Mouse (Mus musculus) spleen, adult 18-20 months (tissue): ENCODE measurements around the gene Pm20d2.

Experiments used
- DNase-seq, 2 experiments: peaks; one replicate each; pipeline ENCODE4 v3.0.0; 2022; ENCODE audit warnings: mixed read lengths in 2 of 2

The Pm20d2 gene

DNA sequence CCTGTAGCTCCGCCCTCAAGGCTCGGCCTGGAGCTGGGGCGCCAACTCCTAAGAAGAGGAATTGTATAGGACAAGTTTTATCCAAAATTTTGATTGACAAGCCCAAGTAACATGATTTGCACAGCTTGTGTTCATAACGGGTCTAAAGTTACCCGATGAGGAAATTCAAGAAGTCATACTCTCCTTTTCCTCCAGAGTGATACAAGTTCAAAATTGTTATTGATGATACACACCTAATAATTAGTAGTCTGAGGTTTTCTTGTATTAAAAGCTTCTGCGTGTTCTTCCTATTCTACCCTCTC, at the start of gene Pm20d2:
TSS of gene Pm20d2 (minus strand) at position 3 of the 302 bp plus-strand sequence.
- no peak for DNase-seq

DNA sequence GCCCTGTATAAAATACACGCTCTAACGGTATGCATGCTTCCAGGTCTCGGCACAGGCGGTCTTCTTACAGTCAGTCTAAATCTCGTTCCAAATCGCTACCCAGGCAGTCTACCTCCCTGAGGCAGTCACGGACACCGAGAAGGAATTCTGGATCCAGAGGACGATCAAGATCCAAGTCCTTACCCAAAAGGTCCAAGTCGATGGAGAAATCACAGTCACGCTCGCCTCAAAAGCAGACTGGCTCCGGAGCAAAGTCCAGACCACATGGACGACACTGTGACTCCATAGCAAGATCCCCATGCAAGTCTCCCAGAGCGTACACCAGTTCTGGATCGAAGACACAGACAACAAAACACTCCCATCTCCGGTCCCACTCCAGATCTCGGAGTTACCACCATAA, 41.3 kb upstream of the Pm20d2 start:
- no peak for DNase-seq

DNA sequence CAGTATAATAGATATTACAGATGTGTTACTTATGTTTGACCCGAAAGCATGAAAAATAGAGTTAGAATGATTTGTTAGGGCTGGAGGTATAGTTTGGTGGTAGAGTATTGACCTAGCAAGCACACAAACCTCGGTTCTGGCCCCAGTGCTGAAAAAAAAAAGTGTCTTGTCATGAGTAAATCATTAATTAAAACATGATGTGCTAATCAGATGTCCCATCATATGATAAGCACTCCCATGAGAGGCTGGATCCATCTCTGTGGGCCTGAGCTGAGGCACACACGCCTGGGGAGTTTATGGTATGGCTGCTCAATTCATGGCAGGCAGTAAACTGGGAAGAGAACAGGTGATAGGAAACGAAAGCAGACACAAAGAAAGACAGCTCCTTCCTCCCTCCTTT, 40.1 kb upstream of the Pm20d2 start:
- DNase-seq: no peak

DNA sequence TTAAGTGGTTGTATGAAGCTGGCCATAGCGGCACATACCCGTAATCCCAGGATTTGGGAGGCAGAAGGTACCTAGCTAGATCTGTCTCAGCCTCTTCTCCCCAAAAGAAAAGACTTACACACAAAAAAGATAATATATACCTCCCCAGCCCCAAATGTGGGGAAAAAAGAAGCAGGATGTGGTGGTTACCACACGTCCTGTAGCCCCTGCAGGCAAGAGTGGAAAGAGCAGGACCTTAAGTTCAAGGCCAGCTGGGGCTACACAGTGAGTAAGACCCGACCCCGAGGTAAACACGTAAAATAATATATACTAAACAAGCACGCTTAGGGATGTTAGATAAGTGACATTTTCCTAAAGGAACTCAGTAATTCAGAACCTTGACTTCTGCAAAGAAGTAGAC, 37.6 kb upstream of the Pm20d2 start:
- DNase-seq: no peak

DNA sequence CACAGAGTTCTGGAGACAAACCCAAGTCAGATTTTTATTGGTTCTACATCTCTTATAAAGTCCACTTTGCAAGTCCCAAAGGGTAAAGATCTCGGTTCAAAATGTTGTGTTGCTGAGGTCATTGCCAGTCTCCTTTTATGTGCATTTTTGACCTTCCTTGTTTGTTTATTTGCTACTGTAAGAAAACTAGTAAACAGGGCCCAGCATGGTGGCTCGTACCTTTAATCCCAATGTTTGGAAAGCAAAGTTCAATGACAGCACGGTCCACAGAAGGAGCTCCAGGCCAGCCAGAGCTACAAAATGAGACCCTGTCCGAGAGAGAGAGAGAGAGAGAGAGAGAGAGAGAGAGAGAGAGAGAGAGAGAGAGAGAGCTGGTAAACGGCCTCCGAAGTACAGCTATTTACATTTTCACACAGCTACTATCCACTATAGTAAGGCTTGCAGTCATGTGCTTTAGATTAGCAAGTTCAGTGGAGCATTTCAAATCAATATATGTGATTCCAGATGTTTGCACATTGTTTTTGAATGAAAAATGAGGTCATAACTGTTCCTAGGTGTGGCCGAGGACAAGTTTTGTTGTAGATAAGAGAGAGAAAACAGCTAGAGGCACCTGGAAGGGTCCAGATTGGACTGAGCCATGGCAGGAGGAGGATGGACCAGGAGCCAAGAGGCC, 34.6 kb upstream of the Pm20d2 start:
- no peak for DNase-seq

DNA sequence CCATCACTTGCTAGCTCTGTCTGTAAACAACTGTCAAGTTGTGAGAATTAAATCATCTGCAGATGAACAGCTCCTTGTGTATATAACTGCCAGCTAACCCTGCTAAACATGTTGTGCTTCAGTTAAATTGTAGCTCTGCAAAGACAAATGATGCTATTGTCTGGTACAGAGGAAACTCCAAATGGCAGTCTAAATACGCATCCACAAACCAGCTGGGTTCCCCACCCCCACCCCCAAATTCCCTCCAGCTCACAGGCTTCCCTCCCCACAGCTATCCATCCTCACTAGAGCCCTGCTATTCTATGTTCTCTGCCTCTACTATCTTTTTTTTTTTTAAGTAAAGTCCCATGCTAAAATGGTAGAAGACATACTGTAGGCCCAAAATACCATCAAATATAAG, 32.3 kb upstream of the Pm20d2 start:
- DNase-seq: no peak

DNA sequence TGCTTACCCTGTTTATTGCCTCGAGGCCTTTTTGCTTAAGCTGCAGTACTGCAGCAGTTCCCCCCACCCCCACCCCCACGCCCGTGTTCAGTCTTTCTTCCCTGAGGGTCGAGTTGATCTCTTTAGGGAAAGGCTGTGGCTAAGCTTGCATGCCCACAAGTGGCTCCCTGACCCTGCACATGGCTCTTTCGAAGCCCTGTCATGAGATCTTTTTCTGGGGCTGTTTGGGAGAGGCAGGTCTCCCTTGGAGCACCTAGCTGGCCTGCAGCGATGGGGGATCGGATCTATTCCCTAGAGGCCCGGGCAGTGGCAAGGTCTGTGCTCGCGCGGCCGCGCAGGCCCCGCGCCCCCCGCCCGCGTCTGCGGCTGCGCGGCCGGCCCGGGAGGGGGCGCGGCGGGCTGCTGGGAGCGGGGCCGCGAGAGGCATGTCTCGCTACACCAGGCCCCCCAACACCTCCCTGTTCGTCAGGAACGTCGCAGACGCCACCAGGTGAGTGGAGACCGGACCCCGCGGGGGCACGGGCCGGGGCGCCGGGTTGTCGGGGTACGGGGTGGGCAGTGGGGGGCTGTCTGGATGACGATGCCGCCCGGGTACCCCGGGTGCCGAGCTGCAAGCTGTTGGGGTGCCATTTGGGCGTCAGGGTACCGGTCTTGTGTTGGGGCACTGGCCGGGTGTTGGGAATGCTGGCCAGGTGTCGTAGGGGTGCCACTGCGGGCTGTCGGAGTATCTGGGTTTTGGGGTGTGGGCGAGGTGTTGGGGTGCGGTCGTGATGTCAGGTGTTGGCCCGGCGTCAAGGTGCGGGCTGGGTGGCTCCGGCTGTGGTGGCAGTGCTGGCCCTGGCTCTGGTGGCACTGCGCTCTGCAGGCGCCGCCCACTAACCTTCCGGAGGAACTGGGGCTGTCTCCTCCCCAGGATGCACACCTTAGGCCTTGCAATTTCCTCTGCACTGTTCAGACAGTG, 19.6 kb upstream of the Pm20d2 start, which contains the start of gene Srsf12:
TSS of gene Srsf12 (plus strand) at position 111 of the 961 bp plus-strand sequence.
- DNase-seq: peak; percentile 16 to 28

DNA sequence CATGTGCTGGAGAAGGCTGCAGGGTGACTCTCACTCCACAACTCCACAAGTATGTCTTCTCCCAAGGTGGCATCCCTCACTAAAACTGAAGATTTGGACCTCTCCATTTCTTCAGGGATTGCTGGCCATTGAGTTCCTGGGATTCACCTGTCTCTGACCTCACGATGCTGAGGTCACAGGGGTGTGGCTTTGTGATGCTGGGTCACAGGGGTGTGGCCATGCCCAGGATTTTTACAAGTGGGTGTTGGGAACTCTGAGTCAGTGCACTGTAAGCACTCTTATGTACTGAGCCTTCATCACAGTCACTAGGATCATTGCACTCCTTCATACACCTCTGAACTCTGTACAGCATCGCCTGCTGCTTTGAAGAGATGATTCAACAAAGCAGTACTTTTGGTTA, 18.0 kb upstream of the Pm20d2 start:
- DNase-seq: no peak

DNA sequence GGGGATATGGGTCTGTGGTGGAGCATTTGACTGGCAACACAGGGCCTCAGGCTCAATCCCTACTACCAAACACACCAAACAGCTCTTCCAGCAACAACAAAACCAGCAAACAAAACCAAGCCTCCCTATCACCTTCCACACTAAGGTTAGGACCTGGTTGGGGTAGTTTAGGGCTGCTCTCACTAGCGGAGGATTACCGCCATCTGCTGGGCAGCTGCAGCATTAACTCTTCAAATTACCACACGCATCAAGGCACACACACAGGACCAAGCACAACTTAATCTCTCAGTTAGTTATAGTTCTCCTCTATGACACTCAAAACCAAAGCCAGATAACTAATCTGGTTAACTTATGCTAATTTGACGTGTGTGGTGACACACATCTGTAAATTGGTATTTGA, 15.1 kb upstream of the Pm20d2 start:
- DNase-seq: peak in 1 of 2 experiments; percentile 46

DNA sequence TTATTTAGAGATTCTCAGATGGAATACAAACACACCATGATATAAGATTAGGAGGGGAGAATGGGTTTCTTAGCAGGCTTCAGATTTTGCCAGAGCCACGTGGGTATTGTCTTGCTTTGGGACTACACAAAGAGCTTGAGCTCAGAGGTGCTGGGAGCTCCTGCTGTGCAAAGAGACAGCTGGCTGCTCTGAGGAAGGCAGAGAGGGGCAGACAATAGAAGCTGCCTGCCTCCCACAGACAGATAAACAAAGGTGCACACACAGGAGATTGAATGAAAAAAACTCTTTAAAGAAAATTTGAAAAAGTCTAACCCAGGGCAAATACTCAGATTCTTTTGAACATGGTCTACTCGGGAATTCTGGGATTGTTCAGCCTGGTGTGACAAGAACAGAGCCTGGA, 8.6 kb upstream of the Pm20d2 start:
- no peak for DNase-seq

DNA sequence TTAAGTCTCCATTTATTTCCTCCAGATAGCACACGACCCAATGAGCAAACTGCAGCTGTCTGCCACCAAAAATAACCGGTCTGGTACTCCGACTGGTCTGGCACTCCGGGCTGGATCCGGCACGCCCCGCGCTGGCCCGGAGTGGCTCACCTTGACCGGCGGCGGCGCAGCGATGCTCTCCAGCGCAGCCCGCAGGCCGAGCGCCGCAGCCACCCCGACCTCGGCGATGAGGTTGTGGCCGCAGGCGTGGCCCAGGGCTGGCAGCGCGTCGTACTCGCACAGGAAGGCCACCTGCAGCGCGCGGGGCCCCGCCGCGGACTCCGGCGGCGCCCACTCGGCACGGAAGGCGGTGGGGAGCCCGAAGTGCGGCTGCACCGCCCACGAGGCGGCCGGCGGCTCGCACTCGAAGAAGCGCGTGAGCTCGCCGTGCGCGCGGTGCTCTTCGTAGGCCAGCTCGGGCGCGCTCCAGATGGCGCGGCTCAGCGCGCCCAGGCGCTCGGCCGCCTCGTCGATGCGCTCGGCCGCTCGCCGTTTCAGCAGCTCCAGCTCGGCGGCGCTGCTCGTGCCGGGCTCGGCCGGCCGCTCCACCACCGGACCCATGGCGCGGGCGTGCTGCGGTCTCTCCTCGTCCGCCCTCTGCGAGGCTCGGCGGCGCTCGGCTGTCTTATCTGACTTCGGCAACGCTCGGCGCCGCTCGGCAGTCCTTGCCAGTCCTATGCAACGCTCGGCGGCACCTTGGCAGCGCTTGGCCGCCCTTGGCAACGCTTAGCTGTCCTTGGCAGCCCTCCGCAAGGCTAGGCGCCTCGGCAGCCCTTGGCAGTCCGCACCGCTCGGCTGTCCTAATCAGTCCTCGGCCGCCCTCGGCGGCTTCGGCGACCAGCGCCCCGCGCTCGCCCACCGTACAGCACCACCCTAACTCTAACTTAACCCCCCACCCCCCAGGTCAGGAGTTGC, 479 bp downstream of the Pm20d2 start:
- peak; percentile 20 to 44 for DNase-seq

DNA sequence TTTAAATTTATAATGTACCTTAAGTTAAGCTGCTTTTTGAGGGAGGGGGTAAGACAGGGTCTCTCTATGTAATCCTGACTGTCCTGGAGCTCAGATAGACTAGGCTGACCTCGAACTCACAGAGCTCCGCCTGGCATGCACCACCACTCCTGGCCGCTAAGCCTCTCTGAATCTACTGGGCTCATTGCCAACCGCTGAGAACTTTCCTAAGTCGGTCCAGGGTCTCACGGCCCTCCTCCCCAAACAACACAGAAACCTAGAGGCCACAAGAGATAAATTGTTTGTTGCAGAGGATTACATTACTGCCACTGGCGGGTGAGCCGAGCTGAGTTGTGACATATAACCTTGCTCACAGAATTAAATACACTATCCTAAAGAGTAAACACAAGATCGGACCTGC, 1.4 kb downstream of the Pm20d2 start:
- DNase-seq: no peak

DNA sequence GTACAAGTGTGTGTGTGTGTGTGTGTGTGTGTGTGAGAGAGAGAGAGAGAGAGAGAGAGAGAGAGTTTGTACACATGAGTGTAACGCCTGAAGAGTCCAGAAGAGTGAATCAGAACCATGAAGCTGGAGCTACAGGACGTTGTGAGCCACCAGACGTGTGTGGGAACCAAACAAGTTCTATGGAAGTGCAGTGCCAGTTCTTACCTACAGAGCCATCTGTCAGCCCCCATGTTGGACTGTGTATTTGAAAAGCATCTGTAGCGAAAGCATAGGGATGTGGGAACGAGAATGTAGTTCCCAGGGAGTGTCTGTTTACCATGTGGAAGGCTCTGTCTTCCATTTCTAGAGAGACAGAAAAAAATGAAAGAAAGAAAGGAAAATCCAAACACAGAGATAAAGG, 6.1 kb downstream of the Pm20d2 start:
- no peak for DNase-seq

DNA sequence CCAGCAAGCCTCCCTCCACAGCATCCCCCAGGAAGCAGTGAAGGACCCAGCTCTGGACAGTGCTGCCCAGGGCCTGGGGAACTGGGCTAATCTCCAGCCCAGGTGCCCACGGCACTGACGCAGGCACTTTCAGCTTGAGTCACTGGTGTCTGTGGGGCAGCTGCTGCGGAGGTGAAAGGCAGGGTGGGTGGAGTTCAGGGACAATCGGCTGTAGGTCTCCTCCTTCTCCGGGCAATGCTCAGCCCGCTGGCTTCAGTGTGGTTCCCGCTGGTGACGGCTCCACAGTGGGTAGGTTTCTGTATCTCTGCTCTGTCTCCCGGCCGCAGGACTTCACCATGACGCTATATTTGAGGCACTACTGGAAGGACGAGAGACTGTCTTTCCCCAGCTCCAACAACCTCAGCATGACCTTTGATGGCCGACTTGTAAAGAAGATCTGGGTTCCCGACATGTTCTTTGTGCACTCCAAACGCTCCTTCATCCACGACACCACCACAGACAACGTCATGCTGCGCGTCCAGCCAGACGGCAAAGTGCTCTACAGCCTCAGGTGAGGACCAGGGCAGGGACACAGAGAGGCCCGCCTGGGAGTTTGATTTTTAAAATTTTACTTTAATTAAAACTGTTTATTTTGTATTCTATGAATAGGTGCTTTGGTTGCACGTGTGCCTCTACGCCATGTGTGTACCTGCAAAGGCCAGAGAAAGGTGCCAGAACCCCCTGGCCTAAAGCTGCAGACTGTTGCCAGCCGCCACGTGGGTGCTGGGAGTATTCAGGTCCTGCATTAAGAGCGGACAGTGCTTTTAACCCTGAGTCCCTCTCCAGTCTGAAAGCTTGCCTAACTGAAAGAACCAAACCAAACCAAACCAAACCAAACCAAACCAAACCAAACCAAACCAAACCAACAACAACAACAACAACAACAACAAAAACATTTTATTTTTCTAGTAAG, 37.2 kb downstream of the Pm20d2 start:
- DNase-seq: no peak

DNA sequence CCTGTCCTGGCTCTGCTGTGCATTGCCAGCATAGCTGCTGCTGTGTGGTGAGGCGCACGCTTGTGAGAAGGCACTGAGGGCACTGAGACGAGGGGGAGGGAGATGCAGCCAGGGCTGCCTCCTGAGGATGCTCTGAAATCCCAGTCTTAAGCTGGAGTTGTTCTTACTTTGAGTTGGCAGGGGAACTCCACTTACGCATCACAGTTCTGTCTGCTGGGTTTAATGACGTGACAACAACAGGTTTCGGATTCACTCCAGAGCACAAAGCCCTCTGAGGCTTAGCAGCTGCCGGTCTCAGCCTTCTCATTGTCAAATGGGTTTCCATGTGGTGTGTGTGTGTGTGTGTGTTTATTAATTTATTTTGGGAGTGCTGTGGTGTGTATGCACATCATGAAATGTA, 40.4 kb downstream of the Pm20d2 start:
- DNase-seq: no peak

DNA sequence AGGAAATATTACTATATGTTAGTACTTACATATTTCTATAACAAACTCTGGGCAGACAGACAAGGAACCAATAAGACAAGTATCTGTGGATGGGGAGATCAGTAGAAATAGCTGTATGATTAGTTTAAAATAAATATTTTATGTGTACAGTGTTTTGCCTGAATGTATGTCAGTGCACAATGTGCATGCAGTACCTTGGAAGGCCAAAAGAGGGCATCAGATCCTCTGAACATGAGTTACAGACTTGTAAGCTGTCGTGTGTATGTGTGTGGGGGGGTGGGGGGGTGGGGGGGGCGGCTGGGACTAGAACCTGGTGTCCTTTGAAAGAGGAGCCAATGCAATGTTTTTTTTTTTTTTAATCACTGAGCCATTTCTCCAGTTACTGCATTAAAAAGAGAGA, 41.7 kb downstream of the Pm20d2 start:
- peak in 1 of 2 experiments; percentile 50 for DNase-seq

DNA sequence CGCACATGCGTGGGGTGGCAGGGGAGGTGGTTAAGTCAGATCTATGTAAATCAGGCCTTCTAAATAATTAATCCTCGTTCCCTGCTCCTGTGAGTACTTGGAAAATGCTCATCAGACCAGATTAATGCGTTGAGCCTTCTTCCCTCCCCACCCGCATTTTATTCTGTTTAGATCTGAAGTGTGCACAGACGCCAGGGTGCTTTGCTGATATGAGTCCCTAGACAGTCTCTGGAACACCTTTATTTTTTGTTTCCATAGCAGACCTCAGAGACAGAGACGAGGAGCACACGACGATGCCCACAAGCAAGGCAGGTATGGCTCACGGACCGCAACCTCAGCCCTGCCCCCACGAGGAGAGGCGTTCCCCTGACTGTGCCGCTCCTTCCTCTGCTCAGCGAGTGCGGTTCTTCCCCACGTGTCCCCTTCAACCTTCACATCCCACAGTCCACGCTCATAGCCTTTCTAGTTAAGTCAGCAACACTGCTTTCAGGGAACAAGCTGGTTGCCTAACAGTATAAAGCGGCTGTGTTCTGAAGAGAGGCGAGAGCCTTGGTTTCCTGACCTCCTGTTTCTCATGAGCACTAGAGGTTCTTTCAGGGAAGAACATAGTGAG, 42.8 kb downstream of the Pm20d2 start:
- no peak for DNase-seq

DNA sequence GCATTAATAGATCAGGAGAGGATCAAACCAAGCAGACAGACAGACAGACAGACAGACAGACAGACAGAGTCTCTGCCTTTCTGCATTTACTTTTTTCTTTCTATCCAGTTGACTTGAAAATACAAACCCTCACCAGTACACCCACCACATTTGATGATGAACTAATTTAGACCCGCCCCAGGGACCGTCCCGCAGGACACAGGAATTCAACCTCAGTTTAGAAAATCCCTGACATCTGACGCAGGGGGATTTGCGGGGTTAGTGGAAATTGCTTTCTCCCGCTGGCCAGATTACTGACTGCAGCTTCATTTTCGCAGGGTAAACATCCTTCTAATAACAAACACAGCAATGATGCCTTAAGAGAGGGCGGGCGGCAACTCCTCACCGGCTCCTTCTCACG, 57.3 kb downstream of the Pm20d2 start, which contains the start of gene Gabrr1:
TSS of gene Gabrr1 (plus strand) at position 301 of the 400 bp plus-strand sequence.
- DNase-seq: no peak

DNA sequence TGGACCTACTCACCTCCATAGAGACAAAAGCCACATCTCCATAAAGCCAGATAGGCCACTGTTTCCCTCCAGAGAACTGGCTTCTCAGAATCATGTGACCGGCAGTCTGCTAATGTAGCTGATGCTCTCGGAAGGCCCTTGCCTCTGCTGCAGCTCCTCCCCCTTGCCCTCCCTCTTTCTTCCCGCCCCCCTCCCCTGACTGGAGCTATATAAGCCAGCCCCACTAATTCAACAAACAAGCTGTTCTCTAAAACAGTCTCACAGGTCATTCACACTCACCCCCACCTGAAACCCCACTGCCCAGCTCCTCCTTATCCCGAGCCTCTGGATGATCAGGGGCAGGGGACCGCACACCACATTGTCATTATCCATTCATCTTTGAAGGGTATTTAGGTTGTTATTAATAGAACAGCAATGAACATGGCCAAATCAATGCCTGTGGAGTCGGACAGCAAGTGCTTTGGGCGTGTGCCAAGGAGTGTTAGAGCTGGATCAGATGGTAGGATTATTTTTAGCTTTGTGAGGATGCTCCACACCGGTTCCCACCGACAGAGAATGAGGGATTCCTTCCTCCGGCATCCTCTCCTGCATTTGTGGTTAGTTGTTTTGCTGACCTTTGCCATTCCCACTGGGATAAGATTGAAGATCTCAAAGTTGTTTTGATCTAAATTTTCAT, 64.0 kb downstream of the Pm20d2 start:
- DNase-seq: no peak

DNA sequence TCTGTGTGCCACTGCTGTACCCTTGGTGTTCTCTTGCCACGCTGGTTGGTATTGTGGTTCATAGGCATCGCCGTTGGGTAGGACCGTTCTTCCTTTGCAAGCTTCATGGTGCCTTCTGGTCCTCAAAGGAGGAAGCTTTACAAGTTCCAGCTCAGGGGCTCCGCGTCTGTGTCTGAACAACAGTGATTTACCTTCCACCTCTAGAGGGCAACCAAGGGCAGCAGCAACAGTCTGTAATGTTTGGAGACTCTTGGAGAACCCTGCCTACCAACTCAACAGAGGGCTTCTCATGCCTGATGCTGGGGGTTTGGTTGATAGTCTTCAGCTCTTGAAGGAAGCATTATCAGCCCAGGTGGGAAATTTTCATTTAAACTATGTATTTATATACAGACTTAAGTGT, 65.0 kb downstream of the Pm20d2 start:
- peak; percentile 36 to 50 for DNase-seq
